Mouse (Mus musculus) bone marrow, adult 2 months (tissue): ENCODE results near the gene Erbb2. TPM values are rescaled to one million over a fixed set of nuclear protein-coding genes. Genes with fewer than 3 reads are reported as not detected.
"Not testable (repeated sequence)": the region's sequence is repeated elsewhere in the genome, so short reads cannot be mapped to it uniquely, and the experiment has no call there.

Experiments
- H3K27ac ChIP-seq: fragments of 200-500 bp; 2 replicates; pipeline ENCODE4 v1.5.1; 2012; ENCODE audit warnings: low read depth, mild to moderate bottlenecking, control low read depth, inconsistent platforms, low read length; ENCODE audit not compliant: control insufficient read depth, poor library complexity, insufficient read depth
- H3K4me1 ChIP-seq: fragments of 200-500 bp; 2 replicates; pipeline ENCODE4 v1.6.1; 2011; ENCODE audit warnings: low read length; ENCODE audit not compliant: control insufficient read depth, insufficient read depth
- H3K4me3 ChIP-seq: fragments of 200-500 bp; replicated peaks from 2 replicates; pipeline ENCODE3; 2011; ENCODE audit warnings: mild to moderate bottlenecking, low read depth, low read length, control low read depth; ENCODE audit not compliant: control insufficient read depth
- CTCF ChIP-seq: fragments of 200-500 bp; IDR thresholded peaks from 2 replicates; pipeline ENCODE4 v1.5.1; 2011; ENCODE audit warnings: low read length, control low read depth; ENCODE audit not compliant: control insufficient read depth, insufficient read depth
- POLR2A ChIP-seq: fragments of 200-500 bp; IDR thresholded peaks from 2 replicates; pipeline ENCODE4 v1.6.1; 2011; ENCODE audit warnings: low read depth, mild to moderate bottlenecking, control low read depth, low read length, borderline replicate concordance; ENCODE audit not compliant: control insufficient read depth
- WGBS: fragments of 180-500 bp; shearing (Covaris S2); methylation state at CpG from one replicate; pipeline ENCODE4 v1.1.7; 2018; 5-methylcytosine and 5-hydroxymethylcytosine counted together
- polyA plus RNA-seq: library from polyadenylated mRNA; stranded (reverse); fragments of >200 nt; gene quantifications from 2 replicates; pipeline ENCODE4 v1.2.4, GENCODE M21; 2011; ENCODE audit warnings: low replicate concordance; ENCODE audit not compliant: missing spikeins, insufficient read depth, insufficient read length

Gene Erbb2
- polyA plus RNA-seq, 1 experiment: 2.4 TPM

DNA sequence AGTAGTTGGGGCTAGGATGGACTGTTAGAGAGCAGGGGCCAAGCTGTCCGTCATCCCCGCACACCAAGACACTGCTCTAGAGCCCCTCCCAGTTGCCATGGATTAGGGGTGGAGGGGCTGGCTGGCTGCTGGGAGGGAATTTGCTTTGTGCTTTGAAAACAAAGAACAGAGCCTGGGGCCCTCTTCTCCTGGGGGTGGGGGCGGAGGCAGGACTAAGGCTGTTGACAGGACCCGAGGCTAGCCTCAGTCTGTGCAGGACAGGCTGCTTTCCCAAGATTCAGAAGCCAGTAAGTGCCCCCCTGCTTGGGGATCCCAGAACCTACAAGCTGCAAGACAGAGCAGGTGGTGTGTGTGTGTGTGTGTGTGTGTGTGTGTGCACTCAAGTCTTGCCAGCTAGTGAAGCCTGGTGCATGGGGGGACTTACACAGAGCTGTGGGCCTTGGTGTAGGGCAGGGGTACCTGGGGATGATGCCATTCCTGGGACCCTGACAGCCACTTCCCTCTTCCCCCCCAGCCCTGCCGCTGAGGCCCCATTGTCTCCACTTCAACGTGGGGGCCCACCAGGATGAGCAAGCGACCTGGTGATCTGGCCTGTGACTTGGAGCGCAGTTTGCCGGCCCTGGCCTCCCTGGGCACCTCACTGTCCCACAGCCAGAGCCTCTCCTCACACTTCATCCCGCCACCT, 40.6 kb upstream of the Erbb2 start:
- 75% methylated on average over 10 of the region's 10 CpGs for WGBS
- Histone ChIP-seq H3K4me1 (peaks cover 4% of the 10 kb centered on the region; the same call in 1 of the 2 replicates), H3K27ac (no peak overlapping the region), H3K4me3 (no peak overlapping the region)
- TF ChIP-seq CTCF (no peak), POLR2A (no peak)

- H3K4me3 ChIP-seq: no peak overlapping the region
- H3K4me1 ChIP-seq: peaks cover 2% of the 10 kb centered on the region; the same call in 1 of the 2 replicates
- WGBS: 16% methylated on average over 2 of the region's 2 CpGs
- TF ChIP-seq CTCF (peak; percentile 82), POLR2A (no peak)
- no peak overlapping the region for H3K27ac ChIP-seq
Measured at GRCm38 (mm10) chr11:98372406-98372805, 39.9 kb upstream of the Erbb2 start.

DNA sequence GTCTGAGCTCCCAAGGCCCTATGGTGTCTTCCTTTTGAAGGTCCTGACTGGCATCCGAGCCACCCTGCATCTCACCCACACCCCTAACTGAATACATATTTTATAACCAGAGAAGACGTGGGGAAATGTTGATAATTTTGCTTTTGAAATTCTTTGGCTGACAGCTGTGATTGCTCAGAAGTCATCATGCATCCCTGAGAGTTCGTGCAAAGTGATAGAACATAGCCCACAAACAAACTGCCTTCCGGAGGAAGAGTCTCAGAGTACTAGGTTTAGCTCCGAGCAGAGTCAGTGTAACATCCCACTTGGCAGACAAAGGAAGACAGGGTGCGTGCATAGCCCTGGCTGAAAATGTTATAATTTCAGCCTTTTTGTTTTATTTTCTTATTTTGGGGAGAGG, 39.0 kb upstream of the Erbb2 start:
- no peak for TF ChIP-seq CTCF
- H3K4me1 ChIP-seq: no peaks in the 10 kb centered on the region
- no peak overlapping the region for H3K4me3 ChIP-seq
- no peak overlapping the region for H3K27ac ChIP-seq
- 90% methylated on average over 6 of the region's 6 CpGs for WGBS

GRCm38 (mm10) chr11:98374266-98374665, 38.0 kb upstream of the Erbb2 start:
- 90% methylated on average over 8 of the region's 8 CpGs for WGBS
- no peak overlapping the region for H3K4me3 ChIP-seq
- no peak overlapping the region for H3K27ac ChIP-seq
- TF ChIP-seq POLR2A (no peak), CTCF (no peak)
- no peaks in the 10 kb centered on the region for H3K4me1 ChIP-seq

GRCm38 (mm10) chr11:98376756-98377155, 35.5 kb upstream of the Erbb2 start:
- Histone ChIP-seq H3K4me3 (no peak overlapping the region), H3K27ac (no peak overlapping the region), H3K4me1 (no peaks in the 10 kb centered on the region)
- TF ChIP-seq POLR2A: no peak
- no peak for TF ChIP-seq CTCF
- 78% methylated on average over 5 of the region's 5 CpGs for WGBS

DNA sequence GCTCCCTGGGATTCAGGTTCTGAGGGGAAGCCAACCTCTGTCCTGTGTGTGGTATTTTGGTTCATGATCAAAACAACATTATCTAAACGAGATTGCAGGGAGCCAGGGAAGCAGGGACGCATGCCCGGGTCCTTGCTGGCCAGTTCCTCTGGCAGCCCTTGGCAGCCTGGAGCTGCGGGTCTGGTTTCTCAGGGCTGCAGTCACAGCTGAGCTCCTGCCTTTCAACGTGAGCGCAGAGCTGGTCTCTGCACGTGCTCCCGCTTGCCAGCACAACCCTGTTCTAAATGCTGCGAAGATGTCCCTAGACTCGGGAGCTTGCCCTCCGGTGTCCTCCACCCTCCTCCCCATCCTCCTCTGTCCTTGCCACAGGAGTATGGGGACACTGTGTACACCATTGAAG, 34.5 kb upstream of the Erbb2 start:
- TF ChIP-seq POLR2A (no peak), CTCF (no peak)
- H3K4me1 ChIP-seq: no peaks in the 10 kb centered on the region
- WGBS: 84% methylated on average over 11 of the region's 11 CpGs
- H3K4me3 ChIP-seq: no peak overlapping the region
- H3K27ac ChIP-seq: no peak overlapping the region

GRCm38 (mm10) chr11:98379379-98379778, 32.9 kb upstream of the Erbb2 start:
- Histone ChIP-seq H3K4me3 (no peak overlapping the region), H3K4me1 (no peaks in the 10 kb centered on the region), H3K27ac (no peak overlapping the region)
- TF ChIP-seq CTCF: no peak
- no peak for TF ChIP-seq POLR2A
- 87% methylated on average over 7 of the region's 7 CpGs for WGBS

GRCm38 (mm10) chr11:98380106-98380505, 32.2 kb upstream of the Erbb2 start:
- 89% methylated on average over 6 of the region's 6 CpGs for WGBS
- no peak overlapping the region for H3K4me3 ChIP-seq
- no peaks in the 10 kb centered on the region for H3K4me1 ChIP-seq
- TF ChIP-seq POLR2A: no peak
- TF ChIP-seq CTCF: no peak
- no peak overlapping the region for H3K27ac ChIP-seq

- TF ChIP-seq CTCF: no peak
- no peak for TF ChIP-seq POLR2A
- H3K4me3 ChIP-seq: no peak overlapping the region
- no peak overlapping the region for H3K27ac ChIP-seq
- H3K4me1 ChIP-seq: no peaks in the 10 kb centered on the region
- 89% methylated on average over 2 of the region's 2 CpGs for WGBS
Measured at GRCm38 (mm10) chr11:98381651-98382050, 30.6 kb upstream of the Erbb2 start.

- 60% methylated on average over 2 of the region's 2 CpGs for WGBS
- not testable (repeated sequence) for H3K4me1 ChIP-seq, H3K4me3 ChIP-seq, H3K27ac ChIP-seq
Measured at GRCm38 (mm10) chr11:98382405-98382804, 29.9 kb upstream of the Erbb2 start.
